Mouse (Mus musculus): ENCODE data around the gene Ggta1. TPM values are rescaled to one million over a fixed set of nuclear protein-coding genes. Genes with fewer than 3 reads are reported as not detected.
A peak's percentile ranks its signal among the peaks of the same experiment; 100 is the strongest.

The Ggta1 gene
- polyA plus RNA-seq, 1 experiment: 16.2 TPM

DNA sequence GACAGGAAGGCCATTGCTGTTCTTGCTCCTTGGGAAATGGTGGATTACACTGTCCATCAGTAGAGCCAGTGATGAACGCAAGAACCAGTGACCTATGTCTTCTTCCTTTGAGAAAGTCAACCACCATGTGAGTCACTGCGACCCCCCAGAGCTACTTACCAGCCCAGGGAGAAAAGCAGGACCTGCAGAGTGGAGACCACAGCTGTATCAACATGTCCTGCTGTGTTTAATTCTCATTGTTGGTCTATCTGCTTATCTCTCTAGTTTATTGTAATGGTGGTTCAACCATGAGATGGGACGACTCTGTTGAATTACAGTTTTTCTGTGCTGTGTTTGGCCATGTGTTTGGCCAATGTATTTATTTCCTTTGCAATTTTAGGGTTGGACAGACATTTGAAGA, 21.1 kb upstream of the Ggta1 start:
- 87% methylated on average over 3 of the region's 3 CpGs for WGBS
- TF ChIP-seq CTCF (IDR thresholded peaks at IDR 0.05; ENCODE audit: control insufficient read depth, insufficient read depth, low read length) (no peak), POLR2A (IDR thresholded peaks at IDR 0.05; ENCODE audit: borderline replicate concordance, control insufficient read depth, low read depth, low read length) (no peak)
- Histone ChIP-seq H3K4me1 (ENCODE audit: control insufficient read depth, insufficient read depth, low read length) (peaks cover 4% of the 10 kb centered on the region; the same call in 1 of the 2 replicates), H3K27ac (ENCODE audit: control insufficient read depth, insufficient read depth, low read depth, low read length, poor library complexity) (no peak overlapping the region), H3K4me3 (replicated peaks; ENCODE audit: control insufficient read depth, low read depth, low read length) (no peak overlapping the region)

DNA sequence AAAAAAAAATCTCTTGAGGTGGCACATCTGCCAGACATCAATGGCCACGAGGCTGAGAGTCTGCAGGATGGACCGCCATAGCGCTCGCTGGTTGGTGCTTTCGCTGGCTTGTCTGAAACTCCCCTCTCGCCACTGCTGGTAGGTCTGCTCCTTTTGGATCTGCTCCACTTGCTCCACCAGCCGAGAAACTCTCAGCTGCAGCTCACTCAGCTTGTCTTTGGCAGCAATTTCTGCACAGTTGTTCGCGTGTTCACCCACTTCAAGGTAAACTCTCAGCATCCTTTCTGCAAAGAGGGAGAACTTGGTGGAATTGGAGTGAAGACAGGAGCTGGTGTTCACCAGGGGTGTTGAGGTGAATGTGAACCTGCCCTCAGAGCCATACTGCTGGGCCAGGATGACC, 20.4 kb upstream of the Ggta1 start:
- peaks cover 3% of the 10 kb centered on the region; the same call in 1 of the 2 replicates for H3K4me1 ChIP-seq (ENCODE audit: control insufficient read depth, insufficient read depth, low read length)
- 85% methylated on average over 9 of the region's 9 CpGs for WGBS

GRCm38 (mm10) chr2:35481322-35481990, 18.4 kb upstream of the Ggta1 start:
- WGBS: 75% methylated on average over 7 of the region's 7 CpGs

More for the DNA sequence above, 20.4 kb upstream of the Ggta1 start:
- Histone ChIP-seq H3K4me3 (replicated peaks; ENCODE audit: control insufficient read depth, low read depth, low read length) (no peak overlapping the region), H3K27ac (ENCODE audit: control insufficient read depth, insufficient read depth, low read depth, low read length, poor library complexity) (no peak overlapping the region)
- TF ChIP-seq CTCF (IDR thresholded peaks at IDR 0.05; ENCODE audit: control insufficient read depth, insufficient read depth, low read length) (no peak), POLR2A (IDR thresholded peaks at IDR 0.05; ENCODE audit: borderline replicate concordance, control insufficient read depth, low read depth, low read length) (no peak)

GRCm38 (mm10) chr2:35480073-35480472, 17.0 kb upstream of the Ggta1 start:
- 7% methylated on average over 3 of the region's 3 CpGs for WGBS

More at GRCm38 (mm10) chr2:35481322-35481990, 18.4 kb upstream of the Ggta1 start:
- peaks cover 3% of the 10 kb centered on the region; the same call in 1 of the 2 replicates for H3K4me1 ChIP-seq (ENCODE audit: control insufficient read depth, insufficient read depth, low read length)
- H3K27ac ChIP-seq (ENCODE audit: control insufficient read depth, insufficient read depth, low read depth, low read length, poor library complexity): no peak overlapping the region
- TF ChIP-seq CTCF (IDR thresholded peaks at IDR 0.05; ENCODE audit: control insufficient read depth, insufficient read depth, low read length): no peak
- H3K4me3 ChIP-seq (replicated peaks; ENCODE audit: control insufficient read depth, low read depth, low read length): no peak overlapping the region

DNA sequence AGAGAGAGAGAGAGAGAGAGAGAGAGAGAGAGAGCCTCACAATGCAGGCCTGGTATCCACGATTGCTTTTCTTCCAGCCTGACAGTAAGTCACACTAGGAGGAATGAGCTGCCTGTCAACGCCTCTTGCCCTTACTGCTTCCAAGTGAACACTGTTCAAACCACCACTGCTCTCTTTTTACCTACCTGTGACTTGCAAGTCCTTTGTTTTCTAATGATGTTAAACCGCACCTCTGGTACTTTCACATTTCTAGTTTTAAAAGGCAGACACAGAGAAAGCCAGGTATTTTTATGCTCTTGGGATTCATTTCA, 15.7 kb upstream of the Ggta1 start:
- 70% methylated on average over 3 of the region's 3 CpGs for WGBS
- H3K27ac ChIP-seq (ENCODE audit: control insufficient read depth, insufficient read depth, low read depth, low read length, poor library complexity): no peak overlapping the region
- H3K4me3 ChIP-seq (replicated peaks; ENCODE audit: control insufficient read depth, low read depth, low read length): no peak overlapping the region
- TF ChIP-seq CTCF (IDR thresholded peaks at IDR 0.05; ENCODE audit: control insufficient read depth, insufficient read depth, low read length) (no peak), POLR2A (IDR thresholded peaks at IDR 0.05; ENCODE audit: borderline replicate concordance, control insufficient read depth, low read depth, low read length) (no peak)
- H3K4me1 ChIP-seq (ENCODE audit: control insufficient read depth, insufficient read depth, low read length): peaks cover 3% of the 10 kb centered on the region; the same call in 1 of the 2 replicates

More at GRCm38 (mm10) chr2:35480073-35480472, 17.0 kb upstream of the Ggta1 start:
- no peak for TF ChIP-seq POLR2A (IDR thresholded peaks at IDR 0.05; ENCODE audit: borderline replicate concordance, control insufficient read depth, low read depth, low read length)
- TF ChIP-seq CTCF (IDR thresholded peaks at IDR 0.05; ENCODE audit: control insufficient read depth, insufficient read depth, low read length): no peak
- H3K27ac ChIP-seq (ENCODE audit: control insufficient read depth, insufficient read depth, low read depth, low read length, poor library complexity): peak overlapping the region; percentile 46; the same call in 1 of the 2 replicates
- H3K4me1 ChIP-seq (ENCODE audit: control insufficient read depth, insufficient read depth, low read length): peaks cover 3% of the 10 kb centered on the region; the same call in 1 of the 2 replicates
- no peak overlapping the region for H3K4me3 ChIP-seq (replicated peaks; ENCODE audit: control insufficient read depth, low read depth, low read length)

- 76% methylated on average over 10 of the region's 10 CpGs for WGBS
- TF ChIP-seq CTCF (IDR thresholded peaks at IDR 0.05; ENCODE audit: control insufficient read depth, insufficient read depth, low read length) (no peak), POLR2A (IDR thresholded peaks at IDR 0.05; ENCODE audit: borderline replicate concordance, control insufficient read depth, low read depth, low read length) (no peak)
- Histone ChIP-seq H3K4me1 (ENCODE audit: control insufficient read depth, insufficient read depth, low read length) (peaks cover 3% of the 10 kb centered on the region; the same call in 1 of the 2 replicates), H3K27ac (ENCODE audit: control insufficient read depth, insufficient read depth, low read depth, low read length, poor library complexity) (no peak overlapping the region), H3K4me3 (replicated peaks; ENCODE audit: control insufficient read depth, low read depth, low read length) (no peak overlapping the region)
These were observed 15.2 kb upstream of the Ggta1 start for GRCm38 (mm10) chr2:35477999-35478811.

DNA sequence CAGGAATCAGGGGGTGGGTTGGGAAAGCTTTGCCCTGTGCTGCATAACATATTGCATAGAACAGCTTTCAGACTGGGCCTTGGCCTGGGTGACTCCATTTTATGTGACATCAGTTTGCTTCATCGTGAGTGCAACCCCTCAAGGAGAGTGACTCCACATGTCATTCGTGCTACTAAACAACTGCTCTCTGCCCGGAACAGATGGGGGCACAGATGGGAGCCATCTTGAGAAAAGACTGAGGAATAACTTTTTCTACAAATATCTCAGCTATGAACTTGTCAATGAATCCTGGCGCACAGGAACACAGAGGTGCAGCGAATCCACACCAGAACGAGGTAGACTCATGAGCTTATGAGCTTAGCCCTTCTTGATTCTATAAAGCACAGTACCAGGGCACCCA, 14.3 kb upstream of the Ggta1 start:
- no peak overlapping the region for H3K27ac ChIP-seq (ENCODE audit: control insufficient read depth, insufficient read depth, low read depth, low read length, poor library complexity)
- no peak for TF ChIP-seq POLR2A (IDR thresholded peaks at IDR 0.05; ENCODE audit: borderline replicate concordance, control insufficient read depth, low read depth, low read length)
- TF ChIP-seq CTCF (IDR thresholded peaks at IDR 0.05; ENCODE audit: control insufficient read depth, insufficient read depth, low read length): no peak

DNA sequence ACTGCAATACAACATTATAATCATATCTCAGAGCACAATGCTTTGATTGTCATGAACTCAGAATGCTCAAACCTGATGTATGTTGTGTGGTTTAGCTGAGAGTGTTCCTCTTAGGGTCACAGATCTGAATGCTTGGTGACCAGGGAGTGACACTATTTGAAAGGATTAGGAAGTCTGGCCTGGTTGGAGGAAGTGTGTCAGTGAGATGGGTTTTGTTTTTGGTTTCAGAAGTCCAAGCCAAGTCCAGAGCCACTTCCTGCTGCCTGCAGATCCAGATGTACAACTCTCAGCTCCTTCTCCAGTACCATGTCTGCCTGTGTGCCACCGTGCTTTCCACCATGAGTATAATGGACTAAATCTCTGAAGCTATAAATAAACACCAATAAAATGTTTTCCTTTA, 11.9 kb upstream of the Ggta1 start:
- peaks cover 1% of the 10 kb centered on the region; the same call in 1 of the 2 replicates for H3K4me1 ChIP-seq (ENCODE audit: control insufficient read depth, insufficient read depth, low read length)
- WGBS: 61% methylated on average over 1 of the region's 1 CpGs
- no peak overlapping the region for H3K27ac ChIP-seq (ENCODE audit: control insufficient read depth, insufficient read depth, low read depth, low read length, poor library complexity)
- TF ChIP-seq POLR2A (IDR thresholded peaks at IDR 0.05; ENCODE audit: borderline replicate concordance, control insufficient read depth, low read depth, low read length) (no peak), CTCF (IDR thresholded peaks at IDR 0.05; ENCODE audit: control insufficient read depth, insufficient read depth, low read length) (no peak)
- no peak overlapping the region for H3K4me3 ChIP-seq (replicated peaks; ENCODE audit: control insufficient read depth, low read depth, low read length)

More for the DNA sequence above, 14.3 kb upstream of the Ggta1 start:
- no peak overlapping the region for H3K4me3 ChIP-seq (replicated peaks; ENCODE audit: control insufficient read depth, low read depth, low read length)
- peaks cover 3% of the 10 kb centered on the region; the same call in 1 of the 2 replicates for H3K4me1 ChIP-seq (ENCODE audit: control insufficient read depth, insufficient read depth, low read length)
- 88% methylated on average over 6 of the region's 6 CpGs for WGBS
